Mouse (Mus musculus) E14TG2a.4 (cell line): Measurements from ENCODE around the gene Otor.

Source experiments
- CTCF ChIP-seq: conservative IDR thresholded peaks from 2 replicates; pipeline ENCODE4 v1.5.1; 2014; ENCODE audit warnings: low read length
- POU5F1 ChIP-seq: IDR thresholded peaks from 2 replicates; pipeline ENCODE4 v1.6.1; 2014; ENCODE audit warnings: low read length, borderline replicate concordance

- TF ChIP-seq CTCF: no peak
- no peak for TF ChIP-seq POU5F1
These were observed 3.4 kb downstream of the Otor start for GRCm38 (mm10) chr2:143081693-143082092.
